Mouse (Mus musculus): ENCODE results near the gene Kcnb1. TPM values are rescaled to one million over a fixed set of nuclear protein-coding genes. Genes with fewer than 3 reads are reported as not detected.
A peak's percentile ranks its signal among the peaks of the same experiment; 100 is the strongest.

Kcnb1 gene
- 10 to 100 TPM; 45.4 to 50.2 TPM for total RNA-seq (2021)

- DNase-seq: peak; percentile 87 to 89
These were observed at the start of gene Kcnb1 for GRCm38 (mm10) chr2:167190076-167190399. Kcnb1 (minus strand) TSS chr2:167190155.

GRCm38 (mm10) chr2:167239262-167239661, 49.3 kb upstream of the Kcnb1 start:
- DNase-seq: no peak
- intact Hi-C loops (cut with DNase I): no loop called here

More at GRCm38 (mm10) chr2:167190076-167190399, at the start of gene Kcnb1:
- intact Hi-C loops (cut with DNase I): loop anchor here (1.0 to 2.0 kb wide), 2 partner anchors 78 to 117 kb away; no protein-coding TSS in a partner anchor

GRCm38 (mm10) chr2:167237224-167237623, 47.3 kb upstream of the Kcnb1 start:
- no peak for DNase-seq
- intact Hi-C loops (cut with DNase I): no loop called here

- no peak for DNase-seq
- intact Hi-C loops (cut with DNase I): no loop called here
These were observed 46.2 kb upstream of the Kcnb1 start for GRCm38 (mm10) chr2:167236174-167236573.

GRCm38 (mm10) chr2:167235338-167236018, 45.5 kb upstream of the Kcnb1 start:
- DNase-seq: peak; percentile 79 to 83
- intact Hi-C loops (cut with DNase I): no loop called here

- intact Hi-C loops (cut with DNase I): no loop called here
- DNase-seq: no peak
These were observed 43.8 kb upstream of the Kcnb1 start for GRCm38 (mm10) chr2:167233771-167234170.

GRCm38 (mm10) chr2:167233009-167233335, 43.0 kb upstream of the Kcnb1 start:
- DNase-seq: no peak
- intact Hi-C loops (cut with DNase I): no loop called here

GRCm38 (mm10) chr2:167232132-167233008, 42.4 kb upstream of the Kcnb1 start:
- intact Hi-C loops (cut with DNase I): no loop called here
- DNase-seq: peak; percentile 62 to 63

GRCm38 (mm10) chr2:167230554-167230953, 40.6 kb upstream of the Kcnb1 start:
- intact Hi-C loops (cut with DNase I): no loop called here
- no peak for DNase-seq

- intact Hi-C loops (cut with DNase I): loop anchor here (5.0 kb wide), 2 partner anchors 192 to 237 kb away; no protein-coding TSS in a partner anchor
- no peak for DNase-seq
These were observed 35.0 kb upstream of the Kcnb1 start for GRCm38 (mm10) chr2:167224937-167225336.

GRCm38 (mm10) chr2:167224194-167224593, 34.2 kb upstream of the Kcnb1 start:
- intact Hi-C loops (cut with DNase I): loop anchor here (5.0 kb wide), 2 partner anchors 193 to 238 kb away; no protein-coding TSS in a partner anchor
- no peak for DNase-seq

GRCm38 (mm10) chr2:167222152-167222551, 32.2 kb upstream of the Kcnb1 start:
- intact Hi-C loops (cut with DNase I): loop anchor here (1.0 to 5.0 kb wide), 3 partner anchors 57 to 240 kb away; no protein-coding TSS in a partner anchor
- DNase-seq: peak; percentile 84 to 87

GRCm38 (mm10) chr2:167221159-167221845, 31.3 kb upstream of the Kcnb1 start:
- intact Hi-C loops (cut with DNase I): loop anchor here (5.0 kb wide), 2 partner anchors 196 to 241 kb away; no protein-coding TSS in a partner anchor
- no peak for DNase-seq

GRCm38 (mm10) chr2:167220736-167221135, 30.8 kb upstream of the Kcnb1 start:
- intact Hi-C loops (cut with DNase I): loop anchor here (5.0 kb wide), 2 partner anchors 197 to 242 kb away; no protein-coding TSS in a partner anchor
- no peak for DNase-seq

- peak; percentile 89 to 93 for DNase-seq
- intact Hi-C loops (cut with DNase I): loop anchor here (1.0 kb wide), 2 partner anchors 107 to 147 kb away; no protein-coding TSS in a partner anchor
These were observed 29.3 kb upstream of the Kcnb1 start for GRCm38 (mm10) chr2:167219154-167219775.

GRCm38 (mm10) chr2:167213666-167214065, 23.7 kb upstream of the Kcnb1 start:
- DNase-seq: peak in 1 of 2 experiments; percentile 19
- intact Hi-C loops (cut with DNase I): no loop called here

- peak in 1 of 2 experiments; percentile 71 for DNase-seq
- intact Hi-C loops (cut with DNase I): no loop called here
These were observed 23.1 kb upstream of the Kcnb1 start for GRCm38 (mm10) chr2:167213076-167213475.

- intact Hi-C loops (cut with DNase I): no loop called here
- peak; percentile 84 to 86 for DNase-seq
These were observed 22.6 kb upstream of the Kcnb1 start for GRCm38 (mm10) chr2:167212551-167212950.

- peak in 1 of 2 experiments; percentile 7 for DNase-seq
- intact Hi-C loops (cut with DNase I): no loop called here
These were observed 22.1 kb upstream of the Kcnb1 start for GRCm38 (mm10) chr2:167212089-167212488.

- intact Hi-C loops (cut with DNase I): no loop called here
These were observed 19.9 kb upstream of the Kcnb1 start for GRCm38 (mm10) chr2:167209900-167210299.

More at GRCm38 (mm10) chr2:167209900-167210299, 19.9 kb upstream of the Kcnb1 start:
- DNase-seq: peak; percentile 51 to 64
